Mouse (Mus musculus): ENCODE measurements around the gene 5330417C22Rik. TPM values are rescaled to one million over a fixed set of nuclear protein-coding genes. Genes with fewer than 3 reads are reported as not detected.
"Not testable (repeated sequence)": the region's sequence is repeated elsewhere in the genome, so short reads cannot be mapped to it uniquely, and the experiment has no call there.

Gene 5330417C22Rik
- polyA plus RNA-seq, 1 experiment, result 0.01 TPM

DNA sequence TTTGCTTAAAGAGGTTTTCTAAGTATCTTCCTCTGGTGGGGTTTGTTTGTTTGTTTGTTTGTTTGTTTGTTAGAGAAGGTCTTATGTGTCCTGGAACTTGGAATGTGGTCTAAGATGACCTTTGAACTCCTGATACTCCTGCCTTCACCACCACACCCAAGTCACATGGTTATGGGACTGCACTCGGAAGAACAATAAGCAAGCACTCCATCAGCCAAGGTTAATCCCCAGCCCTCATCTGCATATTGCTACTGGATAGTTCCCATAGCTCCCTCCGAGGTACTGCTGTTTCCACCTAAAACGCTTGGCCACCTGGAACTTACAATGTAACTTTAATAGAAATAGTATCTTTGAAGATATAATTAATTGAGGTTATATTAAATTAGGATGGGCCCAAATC lies 22.9 kb downstream of the 5330417C22Rik start:
- Histone ChIP-seq H3K36me3 (ENCODE audit: control insufficient read depth, insufficient read depth) (no peaks in the 10 kb centered on the region), H3K4me3 (ENCODE audit: insufficient read depth, poor library complexity, severe bottlenecking) (no peak overlapping the region), H3K79me3 (ENCODE audit: low read depth) (no peaks in the 10 kb centered on the region), H3ac (ENCODE audit: control insufficient read depth, insufficient read length, low read depth) (no peak overlapping the region), H3K27me3 (ENCODE audit: control insufficient read depth, insufficient read depth, insufficient read length) (peaks cover 38% of the 10 kb centered on the region), H3K79me2 (ENCODE audit: control insufficient read depth, insufficient read depth) (no peaks in the 10 kb centered on the region)
- no peak for TF ChIP-seq MYOD1 (IDR thresholded peaks at IDR 0.05; ENCODE audit: control insufficient read depth, insufficient read length, low read depth)
- TF ChIP-seq CTCF (IDR thresholded peaks at IDR 0.05; ENCODE audit: control insufficient read depth, insufficient read depth, insufficient read length), result no peak

- Histone ChIP-seq H3K36me3 (ENCODE audit: control insufficient read depth, insufficient read depth) (no peaks in the 10 kb centered on the region), H3K27me3 (ENCODE audit: control insufficient read depth, insufficient read depth, insufficient read length) (peaks cover 40% of the 10 kb centered on the region), H3K79me3 (ENCODE audit: low read depth) (no peaks in the 10 kb centered on the region), H3ac (ENCODE audit: control insufficient read depth, insufficient read length, low read depth) (no peak overlapping the region), H3K79me2 (ENCODE audit: control insufficient read depth, insufficient read depth) (no peaks in the 10 kb centered on the region), H3K4me3 (ENCODE audit: insufficient read depth, poor library complexity, severe bottlenecking) (no peak overlapping the region)
- TF ChIP-seq USF1 (IDR thresholded peaks at IDR 0.05; ENCODE audit: low read depth) (no peak), MYOD1 (IDR thresholded peaks at IDR 0.05; ENCODE audit: control insufficient read depth, insufficient read length, low read depth) (no peak), FOSL1 (IDR thresholded peaks at IDR 0.05; ENCODE audit: insufficient read depth, low read length, poor library complexity, severe bottlenecking) (no peak), CTCF (IDR thresholded peaks at IDR 0.05; ENCODE audit: control insufficient read depth, insufficient read depth, insufficient read length) (no peak), CEBPB (IDR thresholded peaks at IDR 0.05; ENCODE audit: low read depth) (no peak), MAX (IDR thresholded peaks at IDR 0.05) (no peak), MYOG (IDR thresholded peaks at IDR 0.05; ENCODE audit: control insufficient read depth, extremely low read depth, insufficient read length) (no peak)
These were observed 25.4 kb downstream of the 5330417C22Rik start for GRCm38 (mm10) chr3:108510716-108511483.

DNA sequence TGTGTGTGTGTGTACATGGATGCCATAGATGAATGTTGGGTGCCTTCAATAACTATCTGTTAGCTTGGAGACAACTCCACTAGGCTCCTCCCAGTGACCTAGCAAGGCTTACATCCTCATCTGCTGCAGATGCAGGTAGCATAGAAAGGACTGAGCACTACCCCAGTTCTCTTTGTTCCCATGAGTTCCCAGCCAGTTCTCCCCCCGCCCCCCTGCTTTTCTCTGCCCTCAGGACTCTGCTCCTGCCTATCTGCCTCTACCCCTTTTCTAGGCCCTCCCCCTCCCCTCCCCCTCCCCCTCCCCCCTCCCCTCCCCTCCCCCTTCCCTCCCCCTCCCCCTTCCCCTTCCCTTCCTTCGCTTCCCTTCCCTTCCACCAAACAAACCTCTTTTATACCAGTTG lies 26.2 kb downstream of the 5330417C22Rik start:
- Histone ChIP-seq H3K27me3 (ENCODE audit: control insufficient read depth, insufficient read depth, insufficient read length) (peaks cover 47% of the 10 kb centered on the region), H3ac (ENCODE audit: control insufficient read depth, insufficient read length, low read depth) (no peak overlapping the region)

DNA sequence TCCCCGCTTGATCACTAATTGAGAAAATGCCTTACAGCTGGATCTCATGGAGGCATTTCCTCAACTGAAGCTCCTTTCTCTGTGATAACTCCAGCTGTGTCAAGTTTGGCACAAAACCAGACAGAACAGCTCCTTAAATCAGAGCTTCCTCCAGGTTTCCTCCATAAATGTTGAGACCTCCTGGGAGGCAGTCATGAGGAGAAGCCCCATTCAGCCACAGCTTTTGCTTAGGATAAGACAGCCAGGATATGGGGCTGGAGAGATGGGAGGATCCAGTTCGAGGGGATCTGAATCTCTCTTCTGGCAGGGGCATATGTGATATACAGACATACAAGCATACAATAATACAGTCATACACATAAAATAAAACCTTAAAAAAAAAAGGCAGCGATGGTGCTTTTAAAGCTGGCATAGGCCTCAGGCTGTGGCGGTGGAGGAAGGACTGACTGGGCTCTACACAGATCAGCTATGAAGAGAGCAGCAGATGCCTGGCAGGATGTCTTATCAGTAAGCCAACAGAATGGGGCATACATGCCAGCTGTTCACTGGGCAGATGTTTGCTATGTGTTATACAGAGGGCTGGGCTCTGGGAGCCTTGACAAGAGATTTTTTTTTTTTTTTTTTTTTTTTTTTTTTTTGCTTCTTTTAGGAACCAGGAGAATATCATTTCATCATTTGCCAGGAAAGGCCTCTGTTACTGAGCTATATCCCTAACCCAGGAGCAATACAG lies 27.4 kb downstream of the 5330417C22Rik start:
- no peaks in the 10 kb centered on the region for H3K79me3 ChIP-seq (ENCODE audit: low read depth)
- TF ChIP-seq FOSL1 (IDR thresholded peaks at IDR 0.05; ENCODE audit: insufficient read depth, low read length, poor library complexity, severe bottlenecking), result no peak
- H3K4me3 ChIP-seq (ENCODE audit: insufficient read depth, poor library complexity, severe bottlenecking), result no peak overlapping the region
- no peak overlapping the region for H3ac ChIP-seq (ENCODE audit: control insufficient read depth, insufficient read length, low read depth)
- H3K36me3 ChIP-seq (ENCODE audit: control insufficient read depth, insufficient read depth), result no peaks in the 10 kb centered on the region
- H3K27me3 ChIP-seq (ENCODE audit: control insufficient read depth, insufficient read depth, insufficient read length), result peaks cover 52% of the 10 kb centered on the region
- H3K79me2 ChIP-seq (ENCODE audit: control insufficient read depth, insufficient read depth), result no peaks in the 10 kb centered on the region

More for the DNA sequence above, 26.2 kb downstream of the 5330417C22Rik start:
- H3K36me3 ChIP-seq (ENCODE audit: control insufficient read depth, insufficient read depth), result no peaks in the 10 kb centered on the region
- H3K79me2 ChIP-seq (ENCODE audit: control insufficient read depth, insufficient read depth), result no peaks in the 10 kb centered on the region
- no peak overlapping the region for H3K4me3 ChIP-seq (ENCODE audit: insufficient read depth, poor library complexity, severe bottlenecking)
- no peak for TF ChIP-seq CTCF (IDR thresholded peaks at IDR 0.05; ENCODE audit: control insufficient read depth, insufficient read depth, insufficient read length)
- TF ChIP-seq MYOD1 (IDR thresholded peaks at IDR 0.05; ENCODE audit: control insufficient read depth, insufficient read length, low read depth), result no peak
- TF ChIP-seq MAX (IDR thresholded peaks at IDR 0.05), result no peak
- TF ChIP-seq CEBPB (IDR thresholded peaks at IDR 0.05; ENCODE audit: low read depth), result no peak
- TF ChIP-seq FOSL1 (IDR thresholded peaks at IDR 0.05; ENCODE audit: insufficient read depth, low read length, poor library complexity, severe bottlenecking), result no peak
- no peak for TF ChIP-seq USF1 (IDR thresholded peaks at IDR 0.05; ENCODE audit: low read depth)
- H3K79me3 ChIP-seq (ENCODE audit: low read depth), result no peaks in the 10 kb centered on the region

- H3K79me3 ChIP-seq (ENCODE audit: low read depth), result no peaks in the 10 kb centered on the region
- no peaks in the 10 kb centered on the region for H3K79me2 ChIP-seq (ENCODE audit: control insufficient read depth, insufficient read depth)
These were observed 32.4 kb downstream of the 5330417C22Rik start for GRCm38 (mm10) chr3:108503908-108504307.

GRCm38 (mm10) chr3:108501411-108501810 lies 34.9 kb downstream of the 5330417C22Rik start:
- H3ac ChIP-seq (ENCODE audit: control insufficient read depth, insufficient read length, low read depth); H3K79me2 ChIP-seq (ENCODE audit: control insufficient read depth, insufficient read depth); H3K79me3 ChIP-seq (ENCODE audit: low read depth); H3K36me3 ChIP-seq (ENCODE audit: control insufficient read depth, insufficient read depth); H3K4me3 ChIP-seq (ENCODE audit: insufficient read depth, poor library complexity, severe bottlenecking): not testable (repeated sequence)
- H3K27me3 ChIP-seq (ENCODE audit: control insufficient read depth, insufficient read depth, insufficient read length), result peaks cover 62% of the 10 kb centered on the region

More at GRCm38 (mm10) chr3:108503908-108504307, 32.4 kb downstream of the 5330417C22Rik start:
- TF ChIP-seq FOSL1 (IDR thresholded peaks at IDR 0.05; ENCODE audit: insufficient read depth, low read length, poor library complexity, severe bottlenecking) (no peak), MYOD1 (IDR thresholded peaks at IDR 0.05; ENCODE audit: control insufficient read depth, insufficient read length, low read depth) (no peak), MAX (IDR thresholded peaks at IDR 0.05) (no peak), CEBPB (IDR thresholded peaks at IDR 0.05; ENCODE audit: low read depth) (no peak), MYOG (IDR thresholded peaks at IDR 0.05; ENCODE audit: control insufficient read depth, extremely low read depth, insufficient read length) (no peak), USF1 (IDR thresholded peaks at IDR 0.05; ENCODE audit: low read depth) (no peak), CTCF (IDR thresholded peaks at IDR 0.05; ENCODE audit: control insufficient read depth, insufficient read depth, insufficient read length) (no peak)
- no peak overlapping the region for H3ac ChIP-seq (ENCODE audit: control insufficient read depth, insufficient read length, low read depth)
- no peaks in the 10 kb centered on the region for H3K36me3 ChIP-seq (ENCODE audit: control insufficient read depth, insufficient read depth)
- peaks cover 49% of the 10 kb centered on the region for H3K27me3 ChIP-seq (ENCODE audit: control insufficient read depth, insufficient read depth, insufficient read length)
- H3K4me3 ChIP-seq (ENCODE audit: insufficient read depth, poor library complexity, severe bottlenecking), result no peak overlapping the region
